Mouse (Mus musculus) granulocyte monocyte progenitor cell, adult 5-6 weeks (primary cell): ENCODE data around the gene Serpina1b. TPM values are rescaled to one million over a fixed set of nuclear protein-coding genes. Genes with fewer than 3 reads are reported as not detected.
"Not testable (repeated sequence)": the region's sequence is repeated elsewhere in the genome, so short reads cannot be mapped to it uniquely, and the experiment has no call there.

ENCODE experiments used
- ATAC-seq: replicated peaks from 2 replicates; pipeline ENCODE4 v1.8.0; 2016; ENCODE audit warnings: mild to moderate bottlenecking, moderate TSS enrichment, inconsistent platforms; ENCODE audit not compliant: poor library complexity, severe bottlenecking
- total RNA-seq, 2 experiments: library from RNA; stranded (forward) in 1 of 2; stranded (reverse) in 1 of 2; fragments of 200-712, 200-1000 nt in 1 of 2; fragments of >200 nt in 1 of 2; fragmentation: Nextera tagmentation in 1 of 2; gene quantifications; 2 replicates each; pipeline ENCODE4 v1.2.3; 2014 to 2017

Gene Serpina1b
- total RNA-seq, 2 experiments from 2014 or later = not detected

DNA sequence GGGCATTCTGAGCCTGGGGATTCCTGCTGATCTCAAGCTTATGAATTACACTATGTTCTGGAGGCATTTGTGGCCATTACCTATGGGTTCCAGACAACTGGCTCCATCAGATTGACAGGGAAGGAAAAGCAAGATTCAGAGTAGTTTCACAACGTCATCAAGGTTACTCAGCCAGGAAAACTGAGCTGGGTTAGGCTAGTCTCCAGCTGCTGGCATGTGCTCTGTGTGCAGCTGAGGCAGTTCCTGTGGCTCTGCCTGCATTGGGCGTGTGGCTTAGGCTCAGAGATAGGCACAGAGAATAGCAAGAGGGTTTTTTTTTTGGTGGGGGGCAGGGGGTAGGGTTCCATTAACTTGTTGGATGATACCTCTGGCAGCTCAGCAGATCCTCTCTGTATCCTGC is 124.6 kb downstream of the Serpina1b start:
- ATAC-seq = no peak

DNA sequence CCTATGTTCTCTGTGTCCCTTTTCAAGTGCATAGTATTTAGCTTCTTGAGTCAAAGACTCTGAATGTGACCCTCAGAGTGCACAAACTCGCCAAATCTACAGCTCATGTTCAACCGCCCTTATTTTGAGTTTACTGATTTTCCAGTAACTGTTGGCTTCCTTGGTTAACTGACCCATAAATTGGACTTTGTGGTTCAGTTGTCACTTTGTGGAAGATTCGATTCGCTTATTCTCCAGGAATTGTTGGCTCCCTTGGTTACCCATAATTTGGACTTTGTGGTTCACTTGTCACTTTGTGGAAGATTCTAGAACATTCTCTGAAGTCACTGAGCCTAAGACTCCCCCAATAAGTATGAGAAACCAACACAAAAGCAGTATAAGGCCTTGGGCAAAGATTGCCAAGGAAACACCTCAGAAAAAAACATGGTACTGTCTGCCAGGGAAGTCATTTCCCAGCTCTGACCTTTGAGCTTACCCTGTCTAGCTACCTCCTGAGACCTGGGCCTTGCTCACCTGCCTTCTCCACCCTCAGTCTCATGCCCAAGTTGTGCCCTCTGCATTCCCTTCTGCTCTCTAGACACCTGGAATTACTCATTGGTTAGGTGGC is 129.9 kb downstream of the Serpina1b start:
- no peak for ATAC-seq

DNA sequence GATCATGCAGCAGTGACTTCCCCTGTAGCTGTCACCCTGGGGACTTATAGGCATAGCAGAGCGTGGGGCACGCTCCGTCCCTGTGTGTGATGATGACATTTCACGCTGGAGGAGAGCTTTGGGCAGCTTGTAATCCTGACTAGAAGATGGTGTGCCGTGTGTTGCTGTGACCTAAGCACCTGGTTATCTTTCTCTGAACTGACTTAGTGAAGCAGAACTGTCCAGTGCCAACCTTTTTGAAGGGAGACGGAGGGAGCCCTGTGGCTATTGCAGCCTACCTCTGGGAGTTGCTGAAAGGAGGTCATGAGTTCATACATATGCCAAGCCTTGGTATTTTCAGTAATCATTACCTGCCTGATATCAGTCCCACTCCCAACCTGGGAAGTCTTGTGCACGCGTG is 134.7 kb downstream of the Serpina1b start, which contains the start of gene Serpina1f:
Gene Serpina1f (minus strand): TSS at position 101 of the 400 bp plus-strand sequence.
- no peak for ATAC-seq

GRCm38 (mm10) chr12:103688221-103688814 is 141.9 kb downstream of the Serpina1b start:
- ATAC-seq = no peak

- no peak for ATAC-seq
These were observed 143.2 kb downstream of the Serpina1b start for GRCm38 (mm10) chr12:103687021-103687420.

- ATAC-seq = no peak; the same call in 1 of the 2 replicates
These were observed 144.1 kb downstream of the Serpina1b start for GRCm38 (mm10) chr12:103686050-103686449.

DNA sequence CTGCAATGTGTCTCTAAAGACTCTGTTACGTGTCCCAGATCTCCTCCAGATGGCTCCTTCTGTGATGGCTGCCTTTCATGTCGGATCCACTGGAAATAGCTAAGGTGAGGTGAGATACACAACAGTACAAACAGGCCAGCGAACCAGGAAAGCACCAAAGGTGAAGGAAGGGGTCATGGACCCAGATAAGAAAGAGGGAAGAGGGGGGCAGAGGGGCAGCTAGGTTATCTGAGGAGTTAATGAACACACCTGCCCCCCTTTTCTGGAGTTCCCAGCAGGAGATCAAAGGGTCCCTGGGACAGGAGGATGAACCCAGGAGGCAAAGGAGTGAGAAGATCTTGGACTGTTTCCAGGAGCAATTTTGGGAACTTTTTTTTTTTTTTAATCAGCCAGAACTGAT is 144.8 kb downstream of the Serpina1b start:
- no peak for ATAC-seq

GRCm38 (mm10) chr12:103683775-103684174 is 146.4 kb downstream of the Serpina1b start:
- ATAC-seq = no peak

GRCm38 (mm10) chr12:103681739-103682138 is 148.4 kb downstream of the Serpina1b start:
- ATAC-seq = no peak

DNA sequence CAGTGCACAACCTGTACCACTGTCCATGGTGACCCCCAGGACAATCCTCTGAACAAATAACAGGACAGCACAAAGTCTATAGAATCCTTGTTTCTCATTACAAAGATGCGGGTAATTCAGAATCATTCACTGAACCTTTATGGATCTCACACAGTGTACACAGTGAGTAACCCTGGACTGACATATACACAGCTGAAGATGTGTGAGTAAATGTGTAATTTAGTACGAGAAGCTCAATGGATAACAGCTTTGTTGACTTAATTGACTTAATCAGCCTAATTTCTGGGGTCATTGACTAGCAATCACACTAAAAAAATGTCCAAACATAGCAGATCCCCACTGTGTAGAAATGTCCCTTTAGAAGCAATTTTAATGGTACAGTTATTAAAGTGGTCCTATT is 149.0 kb downstream of the Serpina1b start:
- no peak for ATAC-seq

DNA sequence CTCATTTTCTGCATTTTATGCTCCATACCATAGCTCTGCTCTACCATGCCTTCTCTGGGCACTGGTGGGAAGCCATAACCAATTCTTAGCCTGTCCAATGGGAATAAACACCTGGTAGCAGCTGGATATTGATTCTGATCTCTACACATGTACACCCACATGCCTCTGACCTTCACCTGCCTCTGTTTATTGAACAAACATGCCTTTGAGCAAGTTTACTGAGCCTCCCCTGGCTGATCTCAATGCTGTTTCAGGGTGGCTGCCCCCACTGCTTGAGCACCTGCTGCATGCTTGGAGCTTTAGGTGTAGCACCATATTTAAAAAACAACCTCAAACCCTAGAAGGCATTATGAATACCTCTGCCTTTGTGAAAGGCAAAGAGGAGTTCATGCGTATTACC is 150.3 kb downstream of the Serpina1b start:
- ATAC-seq = not testable (repeated sequence)

Other genes starting within 250 kb of the Serpina1b start
- not detected in 2 replicates for gene Serpina10, start 198.9 kb downstream of the Serpina1b start, total RNA-seq (2014; fragmentation: Nextera tagmentation)
- gene Serpina10, start 198.9 kb downstream of the Serpina1b start, total RNA-seq (2017) = not detected in 2 replicates
- gene Serpina6, start 173.2 kb downstream of the Serpina1b start, total RNA-seq (2014; fragmentation: Nextera tagmentation) = not detected in 2 replicates
- not detected in 2 replicates for gene Serpina6, start 173.2 kb downstream of the Serpina1b start, total RNA-seq (2017)
- not detected in 2 replicates for gene Serpina16, start 154.2 kb downstream of the Serpina1b start, total RNA-seq (2014; fragmentation: Nextera tagmentation)
- gene Serpina16, start 154.2 kb downstream of the Serpina1b start, total RNA-seq (2017) = not detected in 2 replicates
- not detected in 2 replicates for gene Serpina1f, start 134.8 kb downstream of the Serpina1b start, total RNA-seq (2014; fragmentation: Nextera tagmentation)
- gene Serpina1f, start 134.8 kb downstream of the Serpina1b start, total RNA-seq (2017) = not detected in 2 replicates
- not detected in 2 replicates for gene Serpina1d, start 56.8 kb downstream of the Serpina1b start, total RNA-seq (2014; fragmentation: Nextera tagmentation)
- gene Serpina1d, start 56.8 kb downstream of the Serpina1b start, total RNA-seq (2017) = not detected in 2 replicates
- not detected in 2 replicates for gene Serpina1a, start 33.2 kb upstream of the Serpina1b start, total RNA-seq (2014; fragmentation: Nextera tagmentation)
- not detected in 2 replicates for gene Serpina1a, start 33.2 kb upstream of the Serpina1b start, total RNA-seq (2017)
- not detected in 2 replicates for gene Serpina1c, start 74.5 kb upstream of the Serpina1b start, total RNA-seq (2014; fragmentation: Nextera tagmentation)
- gene Serpina1c, start 74.5 kb upstream of the Serpina1b start, total RNA-seq (2017) = not detected in 2 replicates
- gene Serpina1e, start 128.6 kb upstream of the Serpina1b start, total RNA-seq (2014; fragmentation: Nextera tagmentation) = not detected in 2 replicates
- not detected in 2 replicates for gene Serpina1e, start 128.6 kb upstream of the Serpina1b start, total RNA-seq (2017)
- 0.17 TPM in 1 of 2 replicates, not detected in the other for gene Serpina11, start 159.6 kb upstream of the Serpina1b start, total RNA-seq (2014; fragmentation: Nextera tagmentation)
- not detected in 2 replicates for gene Serpina11, start 159.6 kb upstream of the Serpina1b start, total RNA-seq (2017)
- not detected in 2 replicates for gene Serpina9, start 183.4 kb upstream of the Serpina1b start, total RNA-seq (2014; fragmentation: Nextera tagmentation)
- not detected in 2 replicates for gene Serpina9, start 183.4 kb upstream of the Serpina1b start, total RNA-seq (2017)
- gene Serpina12, start 214.1 kb upstream of the Serpina1b start, total RNA-seq (2014; fragmentation: Nextera tagmentation) = not detected in 2 replicates
- gene Serpina12, start 214.1 kb upstream of the Serpina1b start, total RNA-seq (2017) = 0.13 TPM in 1 of 2 replicates, not detected in the other